Mouse (Mus musculus): ENCODE measurements around the gene Lpar3. TPM values are rescaled to one million over a fixed set of nuclear protein-coding genes. Genes with fewer than 3 reads are reported as not detected.

Gene Lpar3
- polyA plus RNA-seq, 1 experiment: 33.7 TPM

- Histone ChIP-seq H3K36me3 (ENCODE audit: control insufficient read depth, insufficient read depth, low read length) (no peaks in the 10 kb centered on the region), H3K27me3 (replicated peaks; ENCODE audit: control insufficient read depth, insufficient read depth, low read length) (no peaks in the 10 kb centered on the region), H3K4me1 (ENCODE audit: control insufficient read depth, insufficient read depth, low read length) (peaks cover 2% of the 10 kb centered on the region; the same call in 1 of the 2 replicates), H3K27ac (ENCODE audit: insufficient read depth, low read depth, low read length) (no peak overlapping the region), H3K4me3 (ENCODE audit: insufficient read depth, low read depth, low read length) (no peak overlapping the region)
- 86% methylated on average over 3 of the region's 3 CpGs for WGBS
- TF ChIP-seq CTCF (conservative IDR thresholded peaks at IDR 0.05; ENCODE audit: insufficient read depth, insufficient read length, low read depth, low read length): no peak
- TF ChIP-seq POLR2A (IDR thresholded peaks at IDR 0.05; ENCODE audit: low read depth, low read length): no peak
- DNase-seq: no peak
Measured at GRCm38 (mm10) chr3:146333270-146333669, 112.5 kb downstream of the Lpar3 start.

GRCm38 (mm10) chr3:146334070-146334469, 113.3 kb downstream of the Lpar3 start:
- 64% methylated on average over 7 of the region's 7 CpGs for WGBS
- no peak for TF ChIP-seq CTCF (conservative IDR thresholded peaks at IDR 0.05; ENCODE audit: insufficient read depth, insufficient read length, low read depth, low read length)
- no peak for TF ChIP-seq POLR2A (IDR thresholded peaks at IDR 0.05; ENCODE audit: low read depth, low read length)
- DNase-seq: no peak

More at GRCm38 (mm10) chr3:146334070-146334469, 113.3 kb downstream of the Lpar3 start:
- no peaks in the 10 kb centered on the region for H3K4me1 ChIP-seq (ENCODE audit: control insufficient read depth, insufficient read depth, low read length)
- H3K4me3 ChIP-seq (ENCODE audit: insufficient read depth, low read depth, low read length): no peak overlapping the region
- no peak overlapping the region for H3K27ac ChIP-seq (ENCODE audit: insufficient read depth, low read depth, low read length)
- no peaks in the 10 kb centered on the region for H3K27me3 ChIP-seq (replicated peaks; ENCODE audit: control insufficient read depth, insufficient read depth, low read length)
- no peaks in the 10 kb centered on the region for H3K36me3 ChIP-seq (ENCODE audit: control insufficient read depth, insufficient read depth, low read length)

Other genes with a start within 250 kb of the Lpar3 start
- gene Syde2, start 233.1 kb upstream of the Lpar3 start, polyA plus RNA-seq (2012; rRNA removed): 6.1 and 6.3 TPM in 2 replicates
- gene Wdr63, start 112.8 kb upstream of the Lpar3 start, polyA plus RNA-seq (2012; rRNA removed): 0.10 TPM in 1 of 2 replicates, not detected in the other
- 17.3 and 17.9 TPM in 2 replicates for gene Mcoln3, start 103.5 kb upstream of the Lpar3 start, polyA plus RNA-seq (2012; rRNA removed)
- 3.2 and 3.5 TPM in 2 replicates for gene Mcoln2, start 71.1 kb upstream of the Lpar3 start, polyA plus RNA-seq (2012; rRNA removed)
- gene Ssx2ip, start 183.7 kb downstream of the Lpar3 start, polyA plus RNA-seq (2012; rRNA removed): 7.3 and 8.0 TPM in 2 replicates
- 10.5 and 10.7 TPM in 2 replicates for gene Ctbs, start 228.8 kb downstream of the Lpar3 start, polyA plus RNA-seq (2012; rRNA removed)

Data from kidney, adult 2 months (tissue).